Mouse (Mus musculus) intestine, embryonic 15.5 days (tissue): Measurements from ENCODE around the gene Lats2. TPM values are rescaled to one million over a fixed set of nuclear protein-coding genes. Genes with fewer than 3 reads are reported as not detected.
"Not testable (repeated sequence)": the region's sequence is repeated elsewhere in the genome, so short reads cannot be mapped to it uniquely, and the experiment has no call there.

Experiments
- ATAC-seq: fragments of 200-750 bp; cut with Nextera tagmentation; 2 replicates; pipeline ENCODE4 v1.8.0; 2017; ENCODE audit warnings: moderate TSS enrichment, moderate library complexity
- H3K27ac ChIP-seq: fragments of 300-500 bp; sonication (generic); 2 replicates; pipeline ENCODE4 v1.5.1; 2015; ENCODE audit warnings: mild to moderate bottlenecking, inconsistent platforms
- H3K27me3 ChIP-seq: fragments of 300-500 bp; sonication (generic); replicated peaks from 2 replicates; pipeline ENCODE4 v1.6.1; 2015; ENCODE audit warnings: inconsistent platforms
- H3K36me3 ChIP-seq: fragments of 300-500 bp; sonication (generic); 2 replicates; pipeline ENCODE4 v1.6.1; 2015; ENCODE audit warnings: inconsistent platforms
- H3K4me1 ChIP-seq: fragments of 300-500 bp; sonication (generic); replicated peaks from 2 replicates; pipeline ENCODE4 v1.6.1; 2015; ENCODE audit warnings: inconsistent platforms
- H3K4me2 ChIP-seq: fragments of 300-500 bp; sonication (generic); replicated peaks from 2 replicates; pipeline ENCODE4 v1.6.1; 2015; ENCODE audit warnings: mild to moderate bottlenecking, inconsistent platforms
- H3K4me3 ChIP-seq: fragments of 300-500 bp; sonication (generic); replicated peaks from 2 replicates; pipeline ENCODE4 v1.5.1; 2015; ENCODE audit warnings: inconsistent platforms
- H3K9ac ChIP-seq: fragments of 300-500 bp; sonication (generic); 2 replicates; pipeline ENCODE4 v1.6.1; 2015; ENCODE audit warnings: inconsistent platforms
- H3K9me3 ChIP-seq: fragments of 300-500 bp; sonication (generic); 2 replicates; pipeline ENCODE4 v1.6.1; 2016; ENCODE audit warnings: inconsistent platforms
- WGBS: fragments of 180-500 bp; shearing (Covaris S2); methylation state at CpG from one replicate; pipeline ENCODE4 v1.1.7; 2015; 5-methylcytosine and 5-hydroxymethylcytosine counted together
- polyA plus RNA-seq: library from polyadenylated mRNA; unstranded; fragments of >200 nt; fragmentation: Nextera tagmentation; extraction: Ambion mirVana; gene quantifications from 2 replicates; pipeline ENCODE4 v1.2.1, GENCODE M21; 2015

Lats2 gene
- polyA plus RNA-seq, 1 experiment from 2014 or later = 16.9 TPM

- no peaks in the 10 kb centered on the region for H3K4me1 ChIP-seq
- no peaks in the 10 kb centered on the region for H3K36me3 ChIP-seq
- WGBS = 98% methylated on average over 2 of the region's 2 CpGs
- H3K9ac ChIP-seq = no peak overlapping the region
- no peak for ATAC-seq
- no peaks in the 10 kb centered on the region for H3K27me3 ChIP-seq
- no peak overlapping the region for H3K4me2 ChIP-seq
- no peak overlapping the region for H3K4me3 ChIP-seq
- H3K9me3 ChIP-seq = no peaks in the 10 kb centered on the region
- no peak overlapping the region for H3K27ac ChIP-seq
Measured at GRCm38 (mm10) chr14:57657500-57657899, 100.7 kb downstream of the Lats2 start.

GRCm38 (mm10) chr14:57656519-57656918, 101.7 kb downstream of the Lats2 start:
- H3K9ac ChIP-seq, H3K4me3 ChIP-seq, ATAC-seq, H3K27ac ChIP-seq, H3K9me3 ChIP-seq, H3K4me2 ChIP-seq, H3K4me1 ChIP-seq, H3K27me3 ChIP-seq, H3K36me3 ChIP-seq: not testable (repeated sequence)
- 94% methylated on average over 3 of the region's 3 CpGs for WGBS

GRCm38 (mm10) chr14:57649501-57649900, 108.7 kb downstream of the Lats2 start:
- Histone ChIP-seq H3K27ac (no peak overlapping the region), H3K4me3 (no peak overlapping the region), H3K4me2 (no peak overlapping the region), H3K9ac (no peak overlapping the region), H3K36me3 (no peaks in the 10 kb centered on the region), H3K4me1 (no peaks in the 10 kb centered on the region), H3K9me3 (no peaks in the 10 kb centered on the region), H3K27me3 (no peaks in the 10 kb centered on the region)
- ATAC-seq = no peak

- ATAC-seq = no peak
- Histone ChIP-seq H3K27me3 (no peaks in the 10 kb centered on the region), H3K4me2 (no peak overlapping the region), H3K4me3 (no peak overlapping the region), H3K9me3 (no peaks in the 10 kb centered on the region), H3K36me3 (peaks cover 3% of the 10 kb centered on the region; the same call in 1 of the 2 replicates), H3K27ac (no peak overlapping the region), H3K4me1 (no peaks in the 10 kb centered on the region), H3K9ac (no peak overlapping the region)
- 82% methylated on average over 4 of the region's 4 CpGs for WGBS
Measured at GRCm38 (mm10) chr14:57646155-57646554, 112.0 kb downstream of the Lats2 start.

Other genes with a start within 250 kb of the Lats2 start
- gene Il17d, start 233.6 kb downstream of the Lats2 start, polyA plus RNA-seq = 7.3 and 7.4 TPM in 2 replicates
- gene Eef1akmt1, start 186.8 kb downstream of the Lats2 start, polyA plus RNA-seq = 95.5 and 97.4 TPM in 2 replicates
- gene Xpo4, start 93.0 kb downstream of the Lats2 start, polyA plus RNA-seq = 22.2 and 23.4 TPM in 2 replicates
- 0.05 TPM in 1 of 2 replicates, not detected in the other for gene Gm49361, start 12.3 kb downstream of the Lats2 start, polyA plus RNA-seq
- gene Sap18, start 39.8 kb upstream of the Lats2 start, polyA plus RNA-seq = 18.2 and 22.3 TPM in 2 replicates
- 27.2 and 30.8 TPM in 2 replicates for gene Ska3, start 67.8 kb upstream of the Lats2 start, polyA plus RNA-seq
- gene Mrpl57, start 67.8 kb upstream of the Lats2 start, polyA plus RNA-seq = 177 and 197 TPM in 2 replicates
- 55.3 and 61.6 TPM in 2 replicates for gene Zdhhc20, start 131.9 kb upstream of the Lats2 start, polyA plus RNA-seq
- gene Micu2, start 240.9 kb upstream of the Lats2 start, polyA plus RNA-seq = 80.4 and 84.5 TPM in 2 replicates